Mouse (Mus musculus) thymus, postnatal 4 days (tissue): ENCODE measurements around the gene Klk4.

Source experiments
- DNase-seq: peaks from one replicate; pipeline ENCODE4 v3.0.0; 2021

The Klk4 gene

GRCm38 (mm10) chr7:43920582-43920981 lies 39.6 kb downstream of the Klk4 start:
- no peak for DNase-seq

- DNase-seq, result no peak
These were observed 40.1 kb downstream of the Klk4 start for GRCm38 (mm10) chr7:43921087-43921486.

GRCm38 (mm10) chr7:43921941-43922340 lies 41.0 kb downstream of the Klk4 start:
- no peak for DNase-seq

GRCm38 (mm10) chr7:43925985-43926384 lies 45.0 kb downstream of the Klk4 start:
- DNase-seq, result peak; percentile 43

- DNase-seq, result peak; percentile 57
These were observed 47.6 kb downstream of the Klk4 start for GRCm38 (mm10) chr7:43928521-43928920.

- no peak for DNase-seq
These were observed 51.4 kb downstream of the Klk4 start for GRCm38 (mm10) chr7:43932337-43932736.

- no peak for DNase-seq
These were observed 52.5 kb downstream of the Klk4 start, which contains the start of gene Klk15 for GRCm38 (mm10) chr7:43933440-43933839. TSS of gene Klk15 (plus strand) at chr7:43933740.

GRCm38 (mm10) chr7:43934747-43935146 lies 53.8 kb downstream of the Klk4 start:
- DNase-seq, result no peak
